Mouse (Mus musculus) left cerebral cortex, postnatal 25 days (tissue): Measurements from ENCODE around the gene Rsbn1l. TPM values are rescaled to one million over a fixed set of nuclear protein-coding genes. Genes with fewer than 3 reads are reported as not detected.
A peak's percentile ranks its signal among the peaks of the same experiment; 100 is the strongest.

ENCODE experiments used
- DNase-seq, 2 experiments: peaks; one replicate each; pipeline ENCODE4 v3.0.0; 2022; ENCODE audit warnings: low spot score in 2 of 2, mixed read lengths in 1 of 2
- intact Hi-C: fragments of 180-260 bp; cut with DNase I; formaldehyde crosslinking; loops from one replicate; pipeline ENCODE4 v1.15.1; 2025
- total RNA-seq, 2 experiments: library from RNA; stranded (reverse); gene quantifications; 2 replicates each; pipeline ENCODE4 v1.2.3; 2021

The Rsbn1l gene
- total RNA-seq, 2 experiments from 2014 or later, result 16.3 to 16.4 TPM

GRCm38 (mm10) chr5:20918967-20919366 is 37.2 kb downstream of the Rsbn1l start:
- intact Hi-C loops, result no loop called here
- no peak for DNase-seq

DNA sequence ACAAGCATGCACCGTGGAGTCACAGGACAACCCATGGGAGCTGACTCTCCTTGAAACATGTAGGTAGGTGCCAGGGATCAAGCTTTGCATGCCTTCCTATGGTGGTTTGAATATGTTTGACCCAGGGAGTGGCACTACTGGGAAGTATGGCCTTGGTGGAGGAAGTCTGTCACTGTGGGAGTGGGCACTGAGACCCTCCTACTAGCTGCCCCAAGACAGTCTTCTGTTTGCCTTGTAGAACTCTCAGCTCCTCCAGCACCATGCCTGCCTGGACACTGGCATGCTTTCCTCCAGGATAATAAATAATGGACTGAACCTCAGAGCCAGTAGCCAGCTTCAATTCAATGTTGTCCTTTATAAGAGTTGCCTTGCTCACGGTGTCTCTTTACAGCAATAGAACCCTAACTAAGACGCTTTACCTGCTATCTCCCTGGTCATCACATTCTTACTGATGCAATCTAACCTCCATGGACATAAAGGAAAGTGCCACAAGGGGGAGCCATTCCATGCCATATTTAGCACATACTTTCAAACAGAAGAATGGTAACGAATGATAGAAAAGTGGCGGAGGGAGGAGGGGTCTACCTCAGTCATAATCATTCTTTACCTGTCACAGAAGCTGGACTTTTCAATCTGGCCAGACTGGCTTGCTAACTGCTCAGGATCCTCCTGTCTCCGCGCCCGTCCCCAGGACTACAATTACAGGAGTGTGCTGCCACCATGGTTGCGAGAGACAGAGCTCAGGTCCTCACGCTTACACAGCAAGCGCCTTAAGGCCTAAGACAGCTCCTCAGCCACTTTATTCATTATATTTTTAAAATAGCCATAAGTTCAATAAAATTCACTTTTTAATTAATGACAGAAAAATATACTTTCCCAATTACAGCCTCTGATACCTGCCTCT is 42.6 kb downstream of the Rsbn1l start:
- intact Hi-C loops, result loop anchor here (2.0 to 5.0 kb wide), 2 partner anchors 37 to 54 kb away; no protein-coding TSS in a partner anchor
- DNase-seq, result peak; percentile 80 to 85

- intact Hi-C loops, result loop anchor here (5.0 kb wide), 1 partner anchor 56 kb away; no protein-coding TSS in a partner anchor
- no peak for DNase-seq
These were observed 44.5 kb downstream of the Rsbn1l start for GRCm38 (mm10) chr5:20911741-20912140.

DNA sequence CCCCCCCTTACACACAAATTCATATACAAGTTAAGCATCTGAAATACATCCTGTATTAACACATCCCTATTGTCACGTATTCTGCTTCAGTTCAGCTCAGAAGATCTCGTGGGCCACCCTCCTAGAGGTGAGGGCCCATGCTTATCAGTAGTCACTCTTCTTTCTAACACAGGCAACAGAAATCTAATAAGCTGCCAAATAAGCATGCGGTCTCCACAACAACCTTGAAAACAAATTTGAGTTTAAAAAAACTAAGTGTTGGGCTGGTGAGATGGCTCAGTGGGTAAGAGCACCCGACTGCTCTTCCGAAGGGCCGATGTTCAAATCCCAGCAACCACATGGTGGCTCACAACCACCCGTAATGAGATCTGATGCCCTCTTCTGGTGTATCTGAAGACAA is 50.0 kb downstream of the Rsbn1l start:
- no peak for DNase-seq
- intact Hi-C loops, result no loop called here

GRCm38 (mm10) chr5:20905437-20905836 is 50.8 kb downstream of the Rsbn1l start:
- intact Hi-C loops, result no loop called here
- no peak for DNase-seq

DNA sequence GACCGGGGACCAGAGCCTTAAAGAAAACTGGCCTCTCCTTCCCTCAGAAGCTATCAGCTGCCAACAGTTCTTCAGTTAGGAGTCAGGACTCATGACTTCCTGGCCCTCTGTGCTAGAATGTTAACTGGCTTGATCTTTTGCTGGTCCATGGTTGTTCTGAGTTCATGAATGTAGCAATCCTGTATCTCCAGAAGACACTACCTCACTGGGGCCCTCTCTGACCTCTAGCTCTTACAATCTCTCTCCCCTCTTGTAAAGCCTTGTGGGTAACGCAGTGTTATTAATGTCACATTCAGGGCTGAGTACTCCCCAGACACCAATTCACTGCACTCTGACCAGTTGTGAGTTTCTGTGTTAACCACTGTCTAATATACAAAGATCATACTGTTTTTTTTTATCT is 51.6 kb downstream of the Rsbn1l start:
- no peak for DNase-seq

GRCm38 (mm10) chr5:20897446-20898167 is 58.6 kb downstream of the Rsbn1l start:
- intact Hi-C loops, result no loop called here
- no peak for DNase-seq

More for the DNA sequence above, 51.6 kb downstream of the Rsbn1l start:
- intact Hi-C loops, result no loop called here

DNA sequence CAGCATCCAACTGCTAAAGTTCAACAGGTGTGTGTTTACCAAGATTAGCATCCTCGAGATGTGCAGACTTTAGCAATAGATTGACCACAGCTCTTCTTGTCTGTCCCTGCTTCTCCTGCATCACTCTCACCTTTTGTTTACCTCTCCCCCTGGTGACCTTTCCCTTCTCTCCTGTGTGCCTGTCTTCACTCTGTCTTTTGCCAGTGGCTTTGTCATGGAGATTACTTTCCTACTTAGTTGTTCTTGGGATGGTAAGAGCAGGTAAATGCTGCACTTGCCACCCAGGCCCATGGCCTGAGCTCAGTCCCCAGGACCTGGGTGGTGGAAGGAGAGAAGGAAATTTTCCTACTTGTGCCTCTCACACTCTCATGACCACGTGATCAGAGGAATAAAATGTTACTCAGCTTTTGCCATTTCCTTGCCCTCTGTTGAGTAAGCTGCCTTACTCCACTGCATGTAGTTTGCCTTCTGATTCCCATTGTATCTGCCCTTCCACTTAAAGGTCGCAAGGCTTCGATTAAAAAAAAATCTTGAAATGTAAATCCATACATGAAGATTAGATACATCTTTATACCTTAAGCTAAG is 72.1 kb downstream of the Rsbn1l start:
- no peak for DNase-seq
- intact Hi-C loops, result no loop called here

DNA sequence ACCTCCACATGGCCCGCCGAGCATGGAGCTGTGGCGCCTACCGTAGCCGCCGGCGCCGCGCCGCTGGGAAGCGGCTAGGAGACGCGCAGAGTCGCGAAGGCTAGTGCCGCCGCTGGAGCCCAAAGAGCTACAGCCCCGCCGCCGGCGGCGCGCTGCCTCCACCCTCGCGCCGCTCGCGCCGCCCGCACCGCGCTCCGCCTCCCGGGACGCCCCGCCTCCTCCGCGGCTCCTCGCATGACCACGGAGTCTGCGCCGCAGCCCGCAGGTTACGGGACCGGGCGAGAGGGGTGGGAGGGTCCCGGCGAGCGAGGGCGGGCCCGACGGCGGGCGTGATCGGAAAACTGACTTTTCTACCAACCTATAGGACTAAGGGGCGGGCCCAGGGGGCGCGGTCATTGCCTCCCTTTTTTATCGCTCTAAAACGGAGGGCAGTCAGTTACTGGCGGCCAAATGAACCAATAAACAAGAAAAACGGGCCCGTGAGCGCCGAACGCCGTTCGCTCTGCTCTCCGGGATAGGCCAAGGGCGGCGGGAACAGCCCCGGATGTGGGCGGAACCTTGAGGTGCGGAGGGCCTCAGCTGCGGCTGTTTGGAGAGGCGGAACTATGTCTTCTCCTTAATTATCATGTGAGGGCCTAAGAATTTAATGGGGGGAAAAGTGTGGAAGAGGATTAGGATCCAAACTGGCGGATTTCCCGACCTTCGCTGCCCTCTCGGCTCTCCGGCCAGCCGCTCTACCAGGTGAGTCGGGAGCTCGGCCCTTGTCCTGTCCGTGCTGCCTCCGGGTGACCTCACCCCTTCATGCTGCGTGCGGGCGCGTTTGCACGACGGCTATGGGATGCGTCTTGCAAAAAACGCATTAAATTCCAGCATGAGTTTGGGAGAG is 74.0 kb downstream of the Rsbn1l start, which contains the start of the genes Phtf2 and Tmem60:
Phtf2 (minus strand) TSS at position 210 of the 886 bp plus-strand sequence.
Tmem60 (plus strand) TSS at position 277 of the 886 bp plus-strand sequence.
- intact Hi-C loops, result loop anchor here (2.0 kb wide), 1 partner anchor 175 kb away; no protein-coding TSS in a partner anchor
- peak; percentile 98 to 99 for DNase-seq

DNA sequence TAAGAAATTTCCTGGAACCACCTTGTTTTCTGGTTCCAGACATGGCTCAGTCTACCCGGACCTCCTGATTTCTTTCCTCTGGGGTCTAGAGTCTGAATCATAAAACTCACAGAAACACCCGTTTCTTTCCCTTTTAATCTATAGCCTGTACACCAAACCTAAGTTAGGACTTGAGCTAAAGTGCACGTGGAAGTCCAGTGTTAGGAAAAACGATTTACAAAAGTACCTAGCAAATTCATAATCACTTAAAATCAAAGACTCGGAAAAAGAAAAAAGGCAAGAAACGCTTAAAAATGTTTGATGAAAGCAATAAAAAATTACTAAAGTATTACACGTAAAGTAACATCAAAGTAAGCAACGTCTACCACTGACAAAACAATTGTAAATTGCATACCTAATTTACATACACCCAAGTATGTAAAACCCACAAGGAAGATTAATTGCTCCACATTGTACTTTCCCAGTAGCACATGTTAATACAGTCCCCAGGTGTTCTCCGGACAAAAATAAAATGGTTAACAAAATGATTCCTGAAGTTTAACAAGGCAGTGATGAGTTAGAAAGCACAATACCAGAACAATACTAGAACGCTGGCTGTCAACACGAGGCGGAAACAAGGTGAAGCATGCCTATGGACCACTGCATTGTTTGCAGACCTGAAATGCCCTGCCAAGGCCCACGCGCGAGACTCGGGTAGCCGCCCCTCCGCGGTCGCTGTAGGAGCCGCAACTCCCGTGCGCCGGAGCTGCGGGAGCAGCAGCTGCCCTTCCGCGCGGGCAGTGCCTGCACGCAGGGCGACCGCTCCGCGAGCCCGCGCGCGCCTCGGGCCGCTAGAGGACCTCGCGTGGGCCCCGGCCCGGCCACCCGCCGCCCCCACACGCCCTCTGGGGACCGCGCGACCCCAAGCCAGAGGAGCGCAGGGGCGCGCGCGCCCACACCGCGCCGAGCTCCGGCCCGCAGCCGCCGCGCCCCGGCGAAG is 75.1 kb downstream of the Rsbn1l start:
- intact Hi-C loops, result no loop called here
- peak; percentile 33 to 51 for DNase-seq

DNA sequence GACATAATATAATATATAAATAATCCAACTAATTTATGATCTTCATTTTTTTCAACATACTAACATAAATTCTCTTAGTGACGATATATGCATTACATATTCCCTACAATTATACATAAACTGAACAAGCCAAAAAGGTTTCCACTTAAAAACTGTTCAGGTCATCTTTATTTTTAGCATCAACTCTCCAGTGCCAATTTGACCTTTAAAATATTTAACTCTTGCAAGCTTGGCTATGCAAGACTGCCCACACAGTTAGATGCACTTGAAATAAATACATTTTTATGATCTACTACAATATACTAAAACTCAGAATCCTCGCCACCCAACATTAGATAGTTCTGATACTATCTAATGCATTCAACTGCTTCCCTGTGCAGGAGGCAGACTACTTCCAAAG is 75.8 kb downstream of the Rsbn1l start:
- intact Hi-C loops, result no loop called here
- DNase-seq, result no peak

DNA sequence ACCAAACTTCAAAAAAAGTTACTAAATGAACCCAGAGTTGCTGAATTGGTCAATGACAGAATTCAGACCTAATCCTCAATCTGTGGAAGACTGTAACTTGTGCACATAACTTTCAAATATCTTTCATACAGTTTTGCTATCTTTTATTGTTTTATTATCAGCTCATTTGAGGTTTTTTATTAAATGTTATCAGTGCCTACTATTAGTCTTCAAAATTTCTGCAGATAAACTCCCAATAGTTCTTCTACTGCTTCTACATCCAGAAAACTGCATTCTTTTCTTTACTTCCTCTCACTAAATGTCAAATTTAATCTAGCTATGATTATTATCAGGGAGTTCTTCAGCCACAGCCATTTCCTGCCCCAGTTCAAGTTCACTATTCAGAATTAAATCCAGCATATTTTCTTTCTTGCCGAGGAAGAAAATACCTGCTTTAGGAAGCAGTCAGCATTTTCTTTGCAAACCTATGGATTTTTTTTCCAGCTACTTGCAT is 79.2 kb downstream of the Rsbn1l start:
- intact Hi-C loops, result no loop called here
- DNase-seq, result no peak

DNA sequence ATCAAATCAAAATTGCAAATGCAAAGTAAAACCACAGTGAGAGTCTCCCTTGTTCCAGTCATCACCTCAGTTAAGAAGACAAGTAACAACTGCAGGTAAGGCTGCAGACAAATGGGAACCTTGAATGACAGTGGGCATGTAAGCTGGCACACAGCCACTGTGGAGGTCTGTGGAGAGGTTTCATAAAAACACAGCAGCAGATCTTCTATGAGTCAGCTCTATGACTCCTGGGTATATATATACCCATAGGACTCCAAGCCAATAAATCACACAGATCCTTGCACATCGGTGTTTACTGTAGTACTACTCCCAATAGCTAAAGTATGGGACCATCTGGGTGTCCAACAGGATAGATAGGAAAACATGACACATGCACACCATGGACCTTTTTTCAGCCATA is 83.1 kb downstream of the Rsbn1l start:
- DNase-seq, result no peak
- intact Hi-C loops, result no loop called here

- intact Hi-C loops, result no loop called here
- DNase-seq, result no peak
These were observed 90.9 kb downstream of the Rsbn1l start for GRCm38 (mm10) chr5:20865193-20865755.

DNA sequence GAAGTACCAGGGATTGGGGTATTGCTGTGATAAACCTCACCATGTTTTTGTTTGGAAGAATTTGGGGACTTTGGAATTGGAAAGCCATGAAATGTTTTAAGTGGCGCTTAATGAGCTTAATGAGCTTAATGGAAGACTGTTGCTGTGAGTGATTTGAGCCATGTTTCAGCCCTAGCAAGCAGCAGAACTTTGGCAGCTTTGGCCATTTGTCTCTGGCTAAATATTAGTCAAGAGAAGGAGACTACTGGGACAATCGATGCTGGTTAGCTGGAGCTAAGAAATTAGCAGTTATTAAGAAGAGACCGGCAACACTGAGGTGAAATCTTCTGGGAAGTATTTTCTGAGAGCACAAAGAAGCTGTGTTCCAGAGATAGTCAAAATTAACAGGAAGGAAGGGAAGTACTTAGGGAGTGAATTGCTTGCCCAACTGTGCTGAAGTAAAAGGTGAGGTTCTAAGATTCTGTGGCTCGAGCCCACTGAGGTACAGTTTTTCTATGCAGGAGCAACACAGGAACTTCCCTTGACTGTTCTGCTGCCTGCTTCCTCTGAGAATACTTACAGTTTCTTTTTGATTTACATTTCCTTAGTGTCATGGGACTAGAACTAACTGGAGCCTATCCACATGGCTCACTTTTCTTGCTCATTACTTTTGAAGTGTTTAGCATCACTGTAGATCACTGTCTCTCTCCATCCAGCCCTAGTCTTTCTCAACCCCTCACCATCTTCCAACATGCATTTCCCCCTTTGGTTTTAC is 91.8 kb downstream of the Rsbn1l start:
- DNase-seq, result no peak
- intact Hi-C loops, result no loop called here

GRCm38 (mm10) chr5:20861901-20862300 is 94.3 kb downstream of the Rsbn1l start:
- DNase-seq, result no peak
- intact Hi-C loops, result no loop called here

GRCm38 (mm10) chr5:20860565-20860964 is 95.6 kb downstream of the Rsbn1l start:
- DNase-seq, result no peak
- intact Hi-C loops, result no loop called here
